Mouse (Mus musculus) CD8-positive naive resting alpha-beta T cell, adult 2 months (primary cell): Measurements from ENCODE around the gene Slc5a7.

Source experiments
- DNase-seq, 2 experiments: peaks; one replicate each; pipeline ENCODE4 v3.0.0; 2022; ENCODE audit warnings: low read depth in 2 of 2, low spot score in 2 of 2

Gene Slc5a7

DNA sequence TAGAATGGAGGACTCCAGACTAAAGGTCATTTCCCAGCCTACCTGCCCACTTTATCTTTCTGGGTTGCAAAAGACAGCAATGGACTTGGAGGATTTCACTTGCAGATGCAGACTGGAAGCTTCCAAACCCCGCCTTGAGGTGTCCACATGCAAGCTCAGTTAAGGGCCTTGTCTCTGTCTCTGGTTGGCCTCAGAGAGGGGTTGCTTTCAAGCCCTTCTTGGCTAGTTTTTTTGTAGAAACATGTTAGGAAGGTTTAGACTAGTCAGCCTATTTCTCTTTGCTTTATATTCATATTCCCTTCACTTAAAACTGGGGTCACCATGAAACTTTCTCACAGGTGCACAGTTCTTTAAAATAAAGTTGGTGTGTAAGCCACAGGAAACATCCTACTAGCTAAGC, at the start of gene Slc5a7:
Slc5a7 (minus strand) TSS at position 101 of the 400 bp plus-strand sequence.
- DNase-seq: no peak

DNA sequence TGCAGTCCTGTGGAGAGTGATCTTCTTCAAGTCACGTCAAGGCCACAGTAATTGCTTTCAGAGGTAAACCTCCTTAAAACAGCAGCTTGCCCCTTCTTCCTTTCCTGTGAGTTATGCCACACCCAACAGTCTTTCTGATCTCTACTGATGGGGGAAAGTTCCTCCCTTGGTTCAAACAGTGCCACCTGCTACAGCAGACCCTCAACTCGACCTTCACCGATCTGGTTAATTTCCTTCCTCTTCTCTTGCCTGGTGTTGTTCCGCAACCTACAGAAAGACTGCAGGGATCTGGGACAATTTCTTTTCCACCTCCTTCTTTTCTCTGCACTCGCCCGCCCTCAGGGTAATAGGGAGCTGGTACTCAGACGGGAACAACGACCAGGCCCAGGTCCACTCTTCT, 48.8 kb upstream of the Slc5a7 start:
- no peak for DNase-seq

DNA sequence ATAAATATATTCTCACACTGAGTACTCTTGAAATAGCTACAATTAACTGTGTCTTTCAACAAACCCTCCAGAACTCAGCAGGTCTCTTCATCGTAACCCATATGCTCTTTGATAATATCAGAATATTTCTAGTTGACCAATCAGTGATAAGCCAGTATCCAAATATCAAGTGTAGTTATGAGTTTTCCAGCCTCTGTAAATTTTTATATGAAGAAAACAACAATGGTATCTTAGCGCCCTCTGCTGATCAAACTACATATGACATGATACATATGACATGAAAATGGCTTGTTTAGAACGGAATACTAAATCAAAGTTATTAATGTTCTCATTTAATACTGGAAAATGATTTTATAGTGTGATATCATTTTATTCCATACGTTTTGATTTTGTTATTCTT, 44.6 kb upstream of the Slc5a7 start:
- no peak for DNase-seq

DNA sequence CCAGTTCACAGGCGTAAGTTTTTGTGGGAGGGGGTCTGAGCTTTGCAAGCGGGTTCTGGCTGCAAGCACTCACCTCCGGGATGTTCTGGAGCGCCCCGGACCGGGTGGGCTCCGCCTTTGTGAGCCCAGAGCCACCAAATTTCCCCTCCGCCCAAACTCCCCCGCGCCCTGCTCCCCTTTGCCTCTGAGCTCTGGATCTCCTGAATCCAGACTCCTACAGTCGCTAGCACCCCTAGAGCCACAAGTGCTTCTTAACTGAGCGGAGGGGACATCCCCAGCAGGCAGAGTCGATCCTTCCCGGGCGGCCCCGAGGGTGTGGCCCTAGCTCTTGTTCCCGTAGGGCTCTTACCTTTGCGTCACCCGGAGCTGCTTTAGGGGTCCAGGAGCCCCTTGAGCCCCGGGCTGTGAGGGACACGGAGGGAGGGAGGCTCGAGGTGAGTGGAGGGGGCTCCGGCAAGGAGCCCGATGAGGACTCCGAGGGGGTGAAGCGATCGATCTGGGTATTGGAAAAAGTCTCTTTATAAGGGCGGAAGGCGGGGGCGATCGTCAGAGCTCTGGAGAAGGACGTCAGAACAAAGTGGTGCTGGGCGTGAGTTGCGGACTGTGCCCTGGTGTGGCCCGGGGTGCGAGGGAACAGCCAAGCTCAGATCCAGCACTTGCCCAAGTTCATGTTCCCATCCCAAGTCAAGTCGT, 456 bp downstream of the Slc5a7 start:
- no peak for DNase-seq

DNA sequence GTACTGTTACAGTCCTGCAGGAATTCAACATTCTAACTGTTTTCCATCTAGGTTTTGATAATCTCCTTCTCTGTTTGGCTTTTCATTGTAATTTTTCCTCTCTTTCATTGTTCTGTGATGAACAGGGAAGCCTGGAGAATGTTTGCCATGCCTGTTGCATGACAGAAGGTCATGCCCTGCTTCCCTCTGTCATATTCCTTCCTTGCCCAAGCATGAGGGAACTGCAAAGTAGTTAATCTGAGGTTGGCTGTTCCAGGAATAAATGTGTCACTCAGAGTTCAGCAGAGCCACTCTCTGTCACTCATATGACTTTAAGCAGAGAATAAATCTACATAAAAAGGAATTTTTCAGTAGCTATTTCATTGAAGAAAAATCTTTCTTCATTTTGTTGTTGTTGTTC, 48.1 kb downstream of the Slc5a7 start:
- DNase-seq: no peak

DNA sequence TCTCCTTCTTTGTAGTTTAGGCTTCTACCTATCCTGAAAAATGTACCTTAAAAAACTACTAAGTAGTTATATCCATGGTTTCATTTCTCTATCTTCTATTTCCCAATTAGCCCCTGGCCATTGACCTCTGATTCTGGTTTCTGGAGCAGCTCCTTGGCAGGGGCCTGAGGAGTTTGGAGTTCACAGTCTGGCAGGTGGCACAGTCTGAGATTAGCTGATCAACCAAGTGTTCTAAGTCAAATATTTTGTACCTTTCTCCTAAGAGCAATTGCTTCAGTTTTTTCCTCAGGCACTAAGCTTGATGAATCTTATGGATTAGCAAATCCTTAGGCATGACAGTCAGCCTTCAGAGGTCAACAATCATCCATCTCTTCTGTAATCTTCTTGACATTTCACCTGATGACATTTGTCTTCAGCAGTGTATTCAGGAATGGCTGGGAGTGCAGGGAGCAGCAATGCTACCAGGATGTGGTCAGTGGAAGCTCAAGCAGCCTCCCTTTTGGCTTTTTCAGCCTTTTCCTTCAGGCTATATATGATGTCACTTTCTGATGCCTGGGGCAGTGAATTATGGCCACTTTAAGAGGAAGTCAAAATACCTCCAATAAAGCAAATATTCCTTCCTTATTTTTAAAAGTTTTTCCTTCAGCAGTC, 55.1 kb downstream of the Slc5a7 start:
- no peak for DNase-seq

DNA sequence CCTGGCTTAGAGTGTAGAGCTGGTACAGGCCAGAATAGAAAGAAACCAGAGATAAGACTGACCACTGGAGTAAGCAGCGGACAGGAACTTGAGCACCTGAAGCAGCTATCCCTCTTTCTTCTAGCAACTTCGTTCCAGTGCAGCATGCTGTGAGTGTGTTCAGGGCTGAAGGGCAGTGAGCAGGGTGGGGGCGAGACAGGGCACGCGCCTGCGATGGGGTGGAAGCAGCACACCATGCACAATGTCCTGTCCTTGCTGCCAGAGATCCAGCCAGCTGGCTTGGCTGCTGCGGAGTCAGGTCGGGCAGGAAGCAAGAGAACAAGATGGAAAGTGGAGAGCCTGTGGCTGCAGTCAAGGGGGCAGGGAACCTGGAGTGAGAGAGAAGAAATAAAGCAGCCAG, 59.4 kb downstream of the Slc5a7 start:
- no peak for DNase-seq
